Mouse (Mus musculus): ENCODE data around the gene Ptprd. TPM values are rescaled to one million over a fixed set of nuclear protein-coding genes. Genes with fewer than 3 reads are reported as not detected.

Gene Ptprd
- polyA plus RNA-seq, 1 experiment from 2014 or later, result 37.2 TPM

Small RNA genes within 50 kb of the gene (microRNA-seq; reads per million reads assigned to microRNA genes)
- gene Gm23159, result not detected

All from embryonic facial prominence, embryonic 13.5 days (tissue).